In genomic region chr14:49838410-49838809, GRCm38 (mm10) we compare ENCODE assay signal across 9 mouse cellular contexts.
"Had no signal": no experiment of that assay in that cellular context is flagged by ENCODE, and none has a peak within 500 bp of the region (broad histone marks: within the 10 kb centered on the region; RNA-seq: fewer than 3 reads in every experiment).

No protein-coding gene starts in this region.

- DNase-seq: kidney, adult 9 months; kidney, postnatal 36 days; left cerebral cortex, postnatal 4 days; lung, adult 2 months; lung, postnatal 36 days; right cerebral cortex, adult 18-20 months; right cerebral cortex, postnatal 25 days; thymus, adult 18-20 months; thymus, postnatal 14 days had no signal
